Mouse (Mus musculus) thymus, postnatal 10 days (tissue): Measurements from ENCODE around the gene Crcp.

ENCODE experiments used
- DNase-seq, 2 experiments: peaks; one replicate each; pipeline ENCODE4 v3.0.0; 2021; ENCODE audit warnings: low spot score in 2 of 2

Gene Crcp

DNA sequence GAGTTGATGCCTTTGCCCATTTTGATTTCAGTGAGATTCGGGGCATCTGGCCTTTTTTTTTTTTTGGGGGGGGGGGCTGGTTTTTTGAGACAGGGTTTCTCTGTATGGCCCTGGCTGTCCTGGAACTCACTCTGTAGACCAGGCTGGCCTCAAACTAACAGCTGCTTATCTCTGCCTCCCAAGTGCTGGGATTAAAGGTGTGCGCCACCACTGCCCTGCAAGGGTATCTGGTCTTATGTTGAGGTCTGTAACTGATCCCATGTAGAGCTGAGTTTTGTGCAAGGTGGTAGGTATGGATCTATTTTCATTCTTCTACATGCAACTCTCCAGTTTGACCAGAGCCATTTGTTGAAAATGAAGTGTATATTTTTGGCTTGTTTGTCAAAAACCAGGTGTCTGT is 27.2 kb downstream of the Crcp start:
- DNase-seq = no peak

DNA sequence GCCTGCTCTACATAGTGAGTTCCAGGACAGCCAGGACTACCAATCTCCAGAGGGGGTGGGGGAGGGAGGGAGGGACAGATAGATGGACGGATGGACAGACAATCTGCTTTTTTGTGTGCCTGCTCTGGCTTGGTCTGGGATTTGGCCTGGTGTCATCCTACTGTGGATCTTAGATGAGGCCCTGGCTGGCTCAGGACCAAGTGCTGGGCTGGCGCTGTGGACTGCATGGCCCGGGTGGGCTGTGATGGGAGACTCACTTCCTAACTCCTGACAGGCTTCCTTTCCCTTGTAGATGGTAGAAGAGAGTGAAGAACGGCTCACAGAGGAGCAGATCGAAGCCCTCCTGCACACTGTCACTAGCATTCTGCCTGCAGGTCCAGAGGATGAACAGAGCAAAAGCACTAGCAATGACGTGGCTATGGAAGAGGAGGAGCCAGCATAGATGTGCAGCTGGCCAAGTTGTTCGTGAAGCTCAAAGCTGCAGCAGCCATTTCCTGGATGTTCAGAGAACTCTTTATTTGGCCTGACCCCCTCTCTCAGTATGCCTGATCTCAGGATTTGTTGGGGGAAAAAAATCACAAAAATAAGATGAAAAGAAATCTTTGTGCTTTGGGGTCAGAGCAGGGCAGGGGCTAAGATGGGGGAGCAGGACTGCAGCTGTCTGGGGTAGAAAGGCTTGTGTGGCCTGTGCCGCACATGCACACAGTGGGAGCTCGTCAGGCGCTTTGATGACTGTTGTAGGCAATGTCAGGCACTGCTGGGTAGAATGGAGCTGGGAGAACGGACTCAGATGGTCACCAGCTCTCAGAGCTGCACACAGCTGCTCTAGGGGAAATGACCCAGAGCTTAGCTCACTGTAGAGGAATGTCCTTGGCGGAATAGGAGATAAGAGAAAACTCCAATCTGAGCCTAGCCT is 30.6 kb downstream of the Crcp start:
- DNase-seq = no peak

GRCm38 (mm10) chr5:130060329-130060665 is 31.2 kb downstream of the Crcp start:
- no peak for DNase-seq

- DNase-seq = no peak
Observed at GRCm38 (mm10) chr5:130062096-130062495, 33.0 kb downstream of the Crcp start.

DNA sequence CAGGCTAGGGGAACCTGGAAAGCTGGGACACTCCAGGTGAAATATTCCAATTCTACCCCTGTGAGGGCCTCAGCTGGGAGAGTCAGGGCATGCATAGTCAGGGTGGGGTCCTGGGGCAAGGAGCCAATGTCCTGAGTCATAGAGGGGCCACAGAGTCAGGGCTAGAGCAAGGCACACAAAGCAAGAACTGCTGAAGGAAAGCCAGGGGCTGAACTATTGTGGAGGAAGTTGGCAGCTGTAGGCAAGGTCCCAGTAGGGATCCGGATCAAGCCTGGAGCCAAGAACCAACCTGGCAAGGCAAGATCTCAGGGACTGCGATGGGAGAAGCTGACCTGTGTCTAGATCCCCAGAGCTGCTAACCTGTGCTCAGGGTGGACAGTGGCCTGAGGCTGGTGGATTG is 34.7 kb downstream of the Crcp start:
- DNase-seq = no peak

- no peak for DNase-seq
Observed at GRCm38 (mm10) chr5:130065579-130065978, 36.5 kb downstream of the Crcp start.

DNA sequence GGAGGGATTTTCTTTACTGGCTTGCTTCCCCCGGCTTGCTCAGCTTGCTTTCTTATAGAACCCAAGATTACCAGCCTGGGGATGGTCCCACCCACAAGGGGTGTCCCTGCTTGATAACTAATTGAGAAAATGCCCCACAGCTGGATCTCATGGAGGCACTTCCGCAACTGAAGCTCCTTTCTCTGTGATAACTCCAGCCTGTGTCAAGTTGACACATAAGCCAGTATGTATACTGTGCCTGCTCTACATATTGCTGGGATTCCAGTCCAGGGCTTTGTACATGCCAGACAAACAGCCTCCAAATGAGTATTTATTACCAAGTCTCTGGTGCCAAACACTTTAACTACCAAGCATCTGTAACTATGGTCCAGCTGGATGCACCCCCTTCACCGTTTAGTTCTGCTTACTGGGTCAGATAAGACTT is 38.8 kb downstream of the Crcp start:
- DNase-seq = no peak

DNA sequence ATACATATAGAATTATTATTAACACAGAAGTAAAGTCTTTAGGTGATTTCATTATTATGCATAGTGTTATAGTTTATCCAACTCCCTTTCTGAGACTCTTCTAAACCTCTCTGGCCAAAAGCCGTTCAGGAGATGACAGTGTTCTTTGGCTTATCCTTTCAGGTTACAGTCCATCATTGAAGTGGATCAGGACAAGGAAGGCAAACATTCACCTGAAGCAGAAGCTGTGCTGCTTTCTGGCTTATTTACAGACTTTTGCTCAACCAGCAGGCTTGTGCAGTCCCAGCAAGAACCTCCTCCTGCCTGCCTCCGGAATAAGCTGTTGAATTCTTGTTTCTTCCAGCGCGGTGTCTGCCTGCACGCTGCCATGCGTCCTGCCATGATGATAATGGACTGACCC is 43.9 kb downstream of the Crcp start, which contains the start of gene Tpst1:
Gene Tpst1, plus strand, starts transcription at position 301 of the 400 bp plus-strand sequence.
- no peak for DNase-seq

- no peak for DNase-seq
Observed at GRCm38 (mm10) chr5:130074491-130074890, 45.4 kb downstream of the Crcp start.

DNA sequence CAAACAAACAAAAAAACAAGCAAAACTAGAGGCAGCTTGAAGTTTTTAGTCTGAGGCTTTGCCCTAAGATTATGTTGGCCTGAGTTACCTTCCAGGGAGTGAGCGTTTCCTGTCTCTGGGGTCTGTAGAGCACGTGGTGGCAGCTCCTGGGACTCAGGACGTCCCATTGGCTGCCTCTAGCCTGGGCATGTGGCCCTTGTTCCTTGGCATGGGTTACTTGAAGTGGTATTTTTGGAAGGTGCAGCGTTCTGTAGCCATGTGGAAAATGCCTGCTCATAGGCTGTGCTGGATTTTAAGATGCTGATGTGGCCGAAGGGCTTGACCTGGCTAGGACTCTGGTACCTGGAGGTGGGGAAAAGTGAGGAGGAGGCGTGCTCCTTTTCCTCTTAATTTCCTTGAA is 47.3 kb downstream of the Crcp start:
- DNase-seq = no peak

DNA sequence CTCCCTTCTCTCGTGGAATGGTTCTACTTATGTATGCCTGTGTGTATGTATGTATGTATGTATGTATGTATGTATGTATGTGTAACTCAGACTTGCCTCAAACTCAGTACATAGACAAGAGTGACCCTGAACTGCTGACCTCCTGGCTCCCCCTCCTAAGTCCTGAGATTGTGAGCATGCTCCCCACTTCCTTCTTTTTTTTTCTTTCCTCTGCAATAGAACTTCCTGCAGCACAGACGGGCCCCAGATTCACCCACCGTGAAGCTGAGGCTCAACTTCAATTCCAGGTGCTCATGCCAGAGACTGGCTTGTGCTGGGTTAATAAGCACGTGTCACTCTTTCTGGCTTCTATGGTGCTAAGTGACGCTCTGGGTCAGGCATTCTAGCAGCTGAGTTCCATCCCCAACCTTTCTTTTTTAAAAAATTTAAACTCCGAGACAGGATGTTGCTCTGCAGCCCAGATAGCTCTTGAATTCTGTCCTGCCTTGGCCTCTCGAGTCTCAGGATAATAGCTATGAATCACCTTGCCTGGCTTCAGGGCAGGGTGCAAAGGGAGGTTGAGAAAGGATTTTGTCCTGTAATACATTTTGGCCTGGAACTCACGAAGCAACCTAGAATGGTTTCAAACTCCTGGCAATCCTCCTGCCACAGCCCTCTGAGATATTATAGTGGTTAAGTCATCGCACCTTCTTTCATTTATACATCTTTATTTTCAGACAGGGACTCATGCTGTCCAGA is 49.2 kb downstream of the Crcp start:
- no peak for DNase-seq

DNA sequence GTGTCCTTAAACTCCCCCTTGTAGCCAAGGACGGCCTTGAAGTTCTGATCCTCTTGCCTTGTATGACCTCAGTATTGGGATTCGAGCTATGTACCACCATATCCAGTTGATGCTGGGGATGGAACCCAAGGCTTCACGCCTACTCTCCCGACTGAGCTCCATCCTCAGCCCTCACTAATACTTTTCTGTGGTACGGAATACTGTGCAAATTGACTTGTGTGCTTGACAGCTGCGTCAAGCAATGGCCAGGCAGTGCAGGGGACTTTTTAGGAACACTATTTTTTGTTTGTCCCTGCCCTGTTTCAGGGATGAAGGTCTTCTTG is 49.7 kb downstream of the Crcp start:
- DNase-seq = no peak

DNA sequence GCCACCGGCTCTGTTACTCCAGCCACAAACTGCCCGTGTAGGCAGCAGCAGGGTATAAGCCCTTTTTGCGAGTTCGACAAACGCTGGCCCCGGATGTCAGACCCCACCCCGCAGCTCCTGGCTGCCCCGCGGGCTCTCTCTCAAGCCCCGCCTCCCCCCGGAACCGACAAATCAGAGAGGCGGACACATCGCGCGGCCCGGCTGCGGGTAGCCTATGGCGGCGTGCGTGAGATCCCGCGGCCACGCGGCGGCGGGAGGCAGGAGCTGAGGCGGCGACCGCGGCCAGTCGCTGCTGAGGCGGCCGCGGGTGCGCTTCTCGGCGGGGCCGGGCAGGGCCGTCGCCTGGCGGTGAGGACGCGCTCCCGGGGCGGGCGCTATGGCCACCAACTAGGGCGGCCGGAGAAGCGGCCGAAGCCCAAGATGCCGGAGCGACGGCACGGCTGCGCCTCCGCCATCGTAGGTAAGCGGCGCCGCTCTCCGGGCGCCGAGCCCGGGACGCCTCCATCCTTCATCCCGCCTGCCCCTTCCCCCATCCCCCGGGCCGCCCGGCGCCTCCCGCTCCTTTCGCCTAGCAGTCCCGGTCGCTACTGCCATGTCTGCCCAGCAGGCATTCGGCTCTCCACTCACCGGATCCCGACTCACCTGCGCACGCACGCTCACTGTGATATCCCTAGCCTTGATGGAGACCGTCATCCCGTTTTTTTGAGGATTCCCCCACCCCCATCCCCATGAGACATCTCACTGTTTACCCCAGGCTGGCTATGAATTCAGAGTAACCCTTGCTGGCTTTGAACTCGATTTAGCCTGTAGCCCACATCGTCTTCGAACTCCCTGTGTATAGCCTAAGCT is 50.3 kb downstream of the Crcp start:
- peak; percentile 87 to 92 for DNase-seq

DNA sequence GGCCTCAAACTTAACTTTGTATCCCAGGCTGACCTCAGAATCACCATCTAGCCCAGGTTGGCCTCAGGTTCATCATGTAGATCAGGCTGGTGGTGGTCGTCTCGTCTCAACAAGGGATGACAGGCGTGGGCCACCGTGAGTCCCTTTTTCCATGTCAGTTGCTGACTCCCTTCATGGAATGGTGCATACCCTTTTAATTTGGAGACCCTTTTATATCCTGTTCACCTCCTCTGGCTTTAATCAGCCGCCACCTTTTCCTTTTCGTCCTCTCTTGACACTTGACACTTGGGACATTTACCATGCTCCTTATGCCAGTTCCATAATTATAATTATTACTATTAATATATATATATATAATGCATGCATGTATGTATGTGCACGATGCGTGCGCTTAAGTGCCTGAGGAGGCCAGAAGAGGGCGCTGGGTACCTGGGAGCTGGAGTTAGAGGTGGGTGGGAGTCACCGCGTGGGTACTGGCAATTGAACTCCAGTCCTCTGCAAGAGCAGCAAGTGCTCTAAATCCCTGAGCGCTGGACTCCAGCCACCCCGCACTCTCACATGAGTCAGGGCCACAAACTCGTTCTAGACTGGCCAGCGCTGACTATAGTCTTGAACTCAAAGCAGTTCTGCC is 51.1 kb downstream of the Crcp start:
- DNase-seq = no peak

- no peak for DNase-seq
Observed at GRCm38 (mm10) chr5:130081181-130081881, 52.2 kb downstream of the Crcp start.

- no peak for DNase-seq
Observed at GRCm38 (mm10) chr5:130082431-130082830, 53.3 kb downstream of the Crcp start.

- no peak for DNase-seq
Observed at GRCm38 (mm10) chr5:130084271-130084670, 55.2 kb downstream of the Crcp start.

GRCm38 (mm10) chr5:130088008-130088407 is 58.9 kb downstream of the Crcp start:
- DNase-seq = no peak

DNA sequence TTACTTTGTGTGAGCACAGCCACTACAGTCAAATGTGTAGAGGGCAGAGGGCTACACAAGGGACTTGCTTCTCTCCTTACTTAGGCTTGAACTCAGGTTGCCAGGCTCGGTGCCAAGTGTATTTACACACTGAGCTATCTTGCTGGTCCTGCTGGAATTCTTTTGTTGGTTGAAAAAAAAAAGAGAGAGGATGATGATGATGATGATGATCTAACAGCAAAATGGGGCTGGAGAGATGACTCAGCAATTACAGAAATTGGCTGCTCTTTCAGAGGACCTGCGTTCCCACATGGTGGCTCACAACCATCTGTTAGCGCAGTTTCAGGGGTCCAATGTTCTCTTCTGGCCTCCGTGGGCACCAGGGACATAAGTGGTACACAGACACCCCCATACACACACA is 59.5 kb downstream of the Crcp start:
- no peak for DNase-seq

GRCm38 (mm10) chr5:130089177-130089576 is 60.1 kb downstream of the Crcp start:
- DNase-seq = no peak
